Mouse (Mus musculus): ENCODE data around the gene Rassf8.

The Rassf8 gene

GRCm38 (mm10) chr6:145768671-145769292 is 22.2 kb downstream of the Rassf8 start:
- in situ Hi-C loops (cut with MboI; ENCODE audit: low pct_unique_long_range_greater_than_20kb in 1 of 2, low sequenced_read_pairs in 2 of 2, unreplicated experiment in 1 of 2), result no loop called here

- in situ Hi-C loops (cut with MboI; ENCODE audit: low pct_unique_long_range_greater_than_20kb in 1 of 2, low sequenced_read_pairs in 2 of 2, unreplicated experiment in 1 of 2), result no loop called here
These were observed 23.3 kb downstream of the Rassf8 start for GRCm38 (mm10) chr6:145769855-145770254.

- in situ Hi-C loops (cut with MboI; ENCODE audit: low pct_unique_long_range_greater_than_20kb in 1 of 2, low sequenced_read_pairs in 2 of 2, unreplicated experiment in 1 of 2), result no loop called here
These were observed 23.9 kb downstream of the Rassf8 start for GRCm38 (mm10) chr6:145770272-145771000.

DNA sequence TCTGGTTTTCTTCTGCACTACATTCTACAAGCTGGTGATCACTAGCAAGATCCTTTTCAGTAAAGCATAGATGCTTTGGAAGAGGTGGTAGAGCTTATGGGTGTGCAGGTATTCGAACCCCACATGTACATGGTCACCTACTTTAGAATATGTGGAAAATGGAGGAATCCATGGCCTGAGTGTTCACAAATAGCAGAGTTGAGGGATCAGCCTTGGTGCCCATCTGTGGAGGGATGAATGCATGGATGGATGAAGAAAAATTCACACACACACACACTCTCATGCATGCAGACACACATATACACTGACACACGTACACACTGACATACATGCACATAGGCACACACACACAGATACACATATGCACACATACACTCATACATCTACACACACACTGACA is 27.9 kb downstream of the Rassf8 start:
- in situ Hi-C loops (cut with MboI; ENCODE audit: low pct_unique_long_range_greater_than_20kb in 1 of 2, low sequenced_read_pairs in 2 of 2, unreplicated experiment in 1 of 2), result no loop called here

DNA sequence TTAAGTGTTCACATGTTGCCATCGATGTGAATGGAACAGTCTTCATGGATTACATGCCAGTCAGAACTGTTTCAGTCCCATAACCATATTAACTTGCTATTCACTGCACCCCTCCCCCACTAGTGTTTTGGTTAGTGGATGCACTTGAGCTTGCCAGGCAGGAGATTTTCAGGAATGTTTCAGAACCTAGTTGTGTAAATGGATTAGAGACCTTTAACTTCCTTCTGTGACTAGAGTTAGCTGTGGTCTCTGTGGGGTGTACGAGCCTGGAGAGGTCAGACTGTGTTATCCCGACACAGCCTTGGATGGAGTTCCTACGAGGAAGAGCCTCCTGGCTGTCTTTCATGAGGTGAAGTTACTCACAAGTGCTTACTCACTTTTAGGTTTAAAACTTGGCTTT is 29.7 kb downstream of the Rassf8 start:
- in situ Hi-C loops (cut with MboI; ENCODE audit: low pct_unique_long_range_greater_than_20kb in 1 of 2, low sequenced_read_pairs in 2 of 2, unreplicated experiment in 1 of 2), result no loop called here

DNA sequence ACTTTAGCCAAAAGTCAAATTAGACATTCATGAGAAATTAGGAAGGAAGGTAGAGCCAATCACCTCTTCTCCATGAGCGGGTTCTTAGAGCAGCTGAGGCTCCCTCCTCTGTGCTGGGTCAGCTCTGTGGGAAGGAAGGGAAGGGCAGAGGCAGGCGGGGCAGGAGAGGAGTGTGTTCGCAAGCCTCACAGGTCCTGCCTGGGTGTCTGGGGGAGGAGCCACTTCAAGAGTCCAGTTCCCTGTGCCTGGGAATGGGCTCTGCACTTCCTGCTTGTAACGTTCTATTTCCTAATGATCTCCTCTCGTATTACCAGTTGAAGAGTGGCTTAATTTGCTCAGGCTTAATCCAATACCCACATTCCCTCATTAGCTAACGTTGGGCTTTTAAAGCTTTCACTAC is 32.8 kb downstream of the Rassf8 start:
- in situ Hi-C loops (cut with MboI; ENCODE audit: low pct_unique_long_range_greater_than_20kb in 1 of 2, low sequenced_read_pairs in 2 of 2, unreplicated experiment in 1 of 2), result no loop called here

GRCm38 (mm10) chr6:145780180-145780802 is 33.7 kb downstream of the Rassf8 start:
- in situ Hi-C loops (cut with MboI; ENCODE audit: low pct_unique_long_range_greater_than_20kb in 1 of 2, low sequenced_read_pairs in 2 of 2, unreplicated experiment in 1 of 2), result no loop called here

GRCm38 (mm10) chr6:145781256-145781655 is 34.7 kb downstream of the Rassf8 start:
- in situ Hi-C loops (cut with MboI; ENCODE audit: low pct_unique_long_range_greater_than_20kb in 1 of 2, low sequenced_read_pairs in 2 of 2, unreplicated experiment in 1 of 2), result no loop called here

- in situ Hi-C loops (cut with MboI; ENCODE audit: low pct_unique_long_range_greater_than_20kb in 1 of 2, low sequenced_read_pairs in 2 of 2, unreplicated experiment in 1 of 2), result no loop called here
These were observed 35.4 kb downstream of the Rassf8 start for GRCm38 (mm10) chr6:145781966-145782365.

GRCm38 (mm10) chr6:145787311-145787710 is 40.8 kb downstream of the Rassf8 start:
- in situ Hi-C loops (cut with MboI; ENCODE audit: low pct_unique_long_range_greater_than_20kb in 1 of 2, low sequenced_read_pairs in 2 of 2, unreplicated experiment in 1 of 2), result no loop called here

DNA sequence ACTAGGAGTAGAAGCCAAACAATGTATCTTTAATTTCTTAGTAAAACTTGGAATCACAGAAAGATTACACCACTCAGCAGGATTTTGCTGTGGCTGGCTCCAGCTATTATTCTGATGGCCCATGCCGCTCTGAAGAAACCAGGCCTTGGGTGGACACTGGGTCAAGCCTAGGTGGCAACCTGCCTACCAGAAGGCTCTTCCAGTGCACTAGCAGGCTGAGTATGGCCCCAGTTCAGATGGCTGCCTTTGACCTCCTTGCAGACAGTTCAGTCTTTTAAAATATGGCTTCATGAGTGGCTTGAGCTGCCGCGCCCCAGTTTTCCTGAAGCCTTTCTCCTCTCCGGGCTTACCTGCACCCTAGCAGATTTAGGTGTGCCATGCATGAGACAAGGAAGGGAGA is 43.2 kb downstream of the Rassf8 start:
- in situ Hi-C loops (cut with MboI; ENCODE audit: low pct_unique_long_range_greater_than_20kb in 1 of 2, low sequenced_read_pairs in 2 of 2, unreplicated experiment in 1 of 2), result loop anchor here in 1 of 2 experiments (10.0 kb wide), 1 partner anchor 135 kb away; no protein-coding TSS in a partner anchor

- in situ Hi-C loops (cut with MboI; ENCODE audit: low pct_unique_long_range_greater_than_20kb in 1 of 2, low sequenced_read_pairs in 2 of 2, unreplicated experiment in 1 of 2), result loop anchor here in 1 of 2 experiments (10.0 kb wide), 1 partner anchor 138 kb away; no protein-coding TSS in a partner anchor
These were observed 45.8 kb downstream of the Rassf8 start for GRCm38 (mm10) chr6:145792373-145792772.

- in situ Hi-C loops (cut with MboI; ENCODE audit: low pct_unique_long_range_greater_than_20kb in 1 of 2, low sequenced_read_pairs in 2 of 2, unreplicated experiment in 1 of 2), result loop anchor here in 1 of 2 experiments (10.0 kb wide), 1 partner anchor 138 kb away; no protein-coding TSS in a partner anchor
These were observed 46.6 kb downstream of the Rassf8 start for GRCm38 (mm10) chr6:145793109-145793593.

DNA sequence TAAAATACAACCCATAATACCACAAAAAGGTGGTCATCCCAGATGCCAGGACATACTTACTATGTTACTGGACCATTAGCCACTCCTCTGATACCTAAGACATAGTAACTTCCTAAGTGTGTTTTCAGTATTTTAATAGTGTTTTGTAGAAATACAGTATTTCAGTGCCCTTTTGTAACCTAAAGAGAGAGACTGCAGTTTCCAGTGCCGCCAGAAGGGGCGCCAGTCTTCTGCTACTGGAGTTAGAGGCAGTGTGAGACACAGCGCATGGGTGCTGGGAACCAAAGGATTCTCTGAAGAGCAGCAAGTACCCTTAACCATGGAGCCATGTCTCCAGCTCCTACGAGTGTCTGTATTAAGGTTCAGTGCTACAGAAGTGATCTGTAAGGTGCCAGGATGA is 48.1 kb downstream of the Rassf8 start:
- in situ Hi-C loops (cut with MboI; ENCODE audit: low pct_unique_long_range_greater_than_20kb in 1 of 2, low sequenced_read_pairs in 2 of 2, unreplicated experiment in 1 of 2), result loop anchor here in 1 of 2 experiments (10.0 kb wide), 1 partner anchor 140 kb away; no protein-coding TSS in a partner anchor

GRCm38 (mm10) chr6:145796191-145797023 is 49.9 kb downstream of the Rassf8 start:
- in situ Hi-C loops (cut with MboI; ENCODE audit: low pct_unique_long_range_greater_than_20kb in 1 of 2, low sequenced_read_pairs in 2 of 2, unreplicated experiment in 1 of 2), result loop anchor here in 1 of 2 experiments (10.0 kb wide), 1 partner anchor 142 kb away; no protein-coding TSS in a partner anchor

DNA sequence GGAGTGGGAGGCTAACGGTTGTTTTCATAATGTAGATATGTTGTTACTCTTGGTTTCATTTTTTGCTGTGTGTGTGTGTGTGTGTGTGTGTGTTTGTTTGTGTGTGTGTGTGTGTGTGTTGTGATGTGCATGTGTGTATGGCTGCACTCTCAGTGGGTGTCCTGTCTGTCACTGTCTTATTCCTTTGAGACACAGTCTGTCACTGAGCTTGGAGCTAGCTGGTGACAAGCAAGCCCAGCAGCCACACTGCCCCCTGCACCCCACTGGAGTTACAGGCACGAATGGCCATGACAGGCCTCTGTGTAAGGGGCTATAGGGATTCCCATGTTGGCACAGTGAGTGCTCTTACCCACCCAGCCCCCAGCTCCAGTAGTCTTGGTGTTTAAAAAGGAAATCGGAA is 51.1 kb downstream of the Rassf8 start:
- in situ Hi-C loops (cut with MboI; ENCODE audit: low pct_unique_long_range_greater_than_20kb in 1 of 2, low sequenced_read_pairs in 2 of 2, unreplicated experiment in 1 of 2), result loop anchor here in 1 of 2 experiments (10.0 kb wide), 1 partner anchor 143 kb away; no protein-coding TSS in a partner anchor

- in situ Hi-C loops (cut with MboI; ENCODE audit: low pct_unique_long_range_greater_than_20kb in 1 of 2, low sequenced_read_pairs in 2 of 2, unreplicated experiment in 1 of 2), result no loop called here
These were observed 55.4 kb downstream of the Rassf8 start for GRCm38 (mm10) chr6:145801796-145802488.

- in situ Hi-C loops (cut with MboI; ENCODE audit: low pct_unique_long_range_greater_than_20kb in 1 of 2, low sequenced_read_pairs in 2 of 2, unreplicated experiment in 1 of 2), result no loop called here
These were observed 56.3 kb downstream of the Rassf8 start for GRCm38 (mm10) chr6:145802881-145803280.

All from mouse embryonic stem cell (cell line).